Mouse (Mus musculus) megakaryocyte-erythroid progenitor cell, adult 5-6 weeks (primary cell): ENCODE measurements around the gene Katnb1. TPM values are rescaled to one million over a fixed set of nuclear protein-coding genes. Genes with fewer than 3 reads are reported as not detected.
A peak's percentile ranks its signal among the peaks of the same experiment; 100 is the strongest.

Experiments used
- ATAC-seq: replicated peaks from 2 replicates; pipeline ENCODE4 v1.8.0; 2016; ENCODE audit warnings: mild to moderate bottlenecking, inconsistent platforms; ENCODE audit not compliant: severe bottlenecking, poor library complexity, low FRiP score, low TSS enrichment
- total RNA-seq, 2 experiments: library from RNA; stranded (forward) in 1 of 2; stranded (reverse) in 1 of 2; fragments of 200-1000, 215-1000 nt in 1 of 2; fragments of >200 nt in 1 of 2; fragmentation: Nextera tagmentation in 1 of 2; gene quantifications; 2 replicates each; pipeline ENCODE4 v1.2.3; 2014 to 2017

Katnb1 gene
- total RNA-seq, 2 experiments from 2014 or later = 18.8 to 27.5 TPM

DNA sequence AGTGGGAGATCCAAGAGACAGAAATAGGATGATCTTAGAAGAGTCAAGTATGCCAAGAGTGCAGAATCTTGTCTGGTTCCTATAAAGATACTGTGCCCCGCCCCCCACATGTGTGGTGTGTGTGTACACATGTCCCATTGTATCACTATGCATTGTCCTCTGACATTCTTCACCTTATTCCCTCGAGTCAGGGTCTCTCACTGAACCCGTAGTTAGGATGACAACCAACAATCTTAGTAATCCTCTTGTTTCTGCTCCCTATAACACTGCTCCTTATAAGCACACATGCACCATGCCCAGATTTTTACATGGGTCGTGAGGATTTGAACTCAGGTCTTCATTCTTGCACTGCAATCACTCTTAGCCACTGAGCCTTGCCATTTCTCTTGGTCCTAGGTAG is 1.7 kb upstream of the Katnb1 start:
- ATAC-seq = no peak

DNA sequence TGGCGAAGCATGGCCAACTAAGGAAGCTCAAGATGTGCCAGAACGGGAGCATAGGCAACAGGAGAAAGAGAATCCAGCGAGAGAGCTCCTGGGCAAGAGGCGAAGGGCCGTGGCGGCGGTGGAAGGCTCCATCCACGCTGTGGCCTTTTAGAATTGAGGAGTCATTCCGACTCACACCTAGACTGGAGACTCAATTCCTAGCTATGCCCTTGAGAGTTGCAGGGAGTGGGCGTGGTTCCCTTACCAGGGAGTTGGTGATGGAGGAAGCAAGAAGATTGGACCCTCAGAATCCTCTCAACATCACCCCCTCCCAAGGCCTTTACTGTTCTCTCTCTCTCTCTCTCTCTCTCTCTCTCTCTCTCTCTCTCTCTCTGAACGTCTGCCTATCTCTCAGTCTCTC is 664 bp downstream of the Katnb1 start:
- no peak for ATAC-seq

DNA sequence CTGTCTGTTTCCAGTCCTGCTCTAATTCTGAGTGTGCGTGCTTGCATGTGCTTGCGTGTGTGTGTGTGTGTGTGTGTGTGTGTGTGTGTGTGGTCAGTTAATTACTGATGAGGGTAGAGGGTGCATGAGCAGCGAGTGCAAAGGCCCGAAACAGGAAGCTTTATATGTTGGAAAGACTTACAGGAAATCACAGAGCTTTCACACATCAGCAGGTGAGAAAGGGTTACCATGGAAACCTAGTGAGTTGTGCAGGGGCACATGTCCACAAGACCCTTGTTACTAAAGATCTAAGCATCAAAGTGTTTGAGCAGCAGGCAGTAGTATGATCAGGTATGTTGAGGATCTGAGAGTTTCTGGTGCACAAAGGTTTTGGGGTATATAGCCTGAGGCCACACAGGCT is 3.3 kb downstream of the Katnb1 start:
- ATAC-seq = no peak

DNA sequence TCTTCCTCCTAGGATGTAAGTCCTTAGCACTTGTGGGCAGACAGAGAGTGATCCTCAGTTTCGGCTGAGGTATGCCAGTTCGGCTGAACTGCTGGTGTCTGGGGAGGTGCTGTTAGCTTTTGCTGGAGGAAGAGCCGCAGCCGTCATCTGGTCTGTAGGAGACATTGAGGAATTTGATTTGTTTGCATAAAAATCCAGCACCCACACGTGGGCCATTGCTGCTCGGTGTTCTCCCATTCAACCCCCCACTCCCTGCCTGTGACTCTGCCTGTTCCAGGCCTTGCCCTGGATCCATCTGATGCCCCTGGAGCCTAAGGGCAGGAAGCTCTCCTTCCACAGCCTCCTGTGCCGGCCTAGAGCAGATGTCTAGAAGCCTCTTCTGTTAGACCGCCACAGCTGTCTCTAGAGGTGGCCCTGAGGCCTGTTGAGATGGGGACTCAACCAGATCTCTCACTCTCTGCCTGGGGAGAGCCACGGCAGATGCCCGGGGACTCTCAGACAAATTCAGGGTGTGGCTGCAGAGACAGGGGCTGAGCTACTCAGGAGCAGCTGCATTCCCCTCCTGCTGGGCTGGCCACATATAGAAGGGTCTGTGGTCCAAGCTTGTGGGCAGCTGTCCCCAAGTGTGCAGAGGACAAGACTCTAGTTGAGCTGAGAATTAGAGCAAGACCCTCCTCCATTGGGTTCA is 3.9 kb downstream of the Katnb1 start:
- no peak for ATAC-seq

DNA sequence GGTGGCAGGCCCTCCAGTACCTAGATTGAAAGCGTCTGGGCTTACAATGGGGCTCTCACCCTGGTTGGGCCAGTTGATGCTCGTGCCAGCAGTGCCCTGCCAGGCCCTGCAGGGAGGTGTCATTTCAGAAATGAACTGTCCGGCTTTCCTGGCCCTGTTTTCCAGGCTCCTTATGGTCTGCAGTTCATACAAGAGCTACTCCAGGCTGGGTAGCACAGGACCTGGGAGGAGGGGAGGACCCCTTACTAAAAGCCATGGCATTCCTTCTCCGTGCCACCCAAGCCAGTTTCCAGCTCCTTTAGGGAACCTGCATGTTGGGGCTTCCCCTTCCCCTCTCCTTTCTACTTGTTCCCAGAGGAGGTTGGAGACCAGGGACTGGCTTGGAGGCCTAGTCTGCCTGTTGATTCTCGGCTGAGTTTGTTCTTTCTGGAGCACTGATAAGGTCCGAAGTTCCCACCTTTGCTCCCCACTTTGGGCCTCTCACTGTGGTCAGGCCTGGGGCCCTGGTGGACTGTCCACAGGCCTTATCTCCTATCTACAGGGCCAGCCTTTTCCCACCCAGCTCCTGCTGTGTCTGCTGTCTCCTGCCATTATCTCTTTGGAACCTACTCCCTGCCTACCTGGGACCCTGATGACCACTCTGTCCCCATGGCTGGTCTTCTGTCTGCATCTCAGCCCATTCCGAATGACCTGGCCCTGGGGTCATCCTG is 4.6 kb downstream of the Katnb1 start:
- no peak for ATAC-seq

DNA sequence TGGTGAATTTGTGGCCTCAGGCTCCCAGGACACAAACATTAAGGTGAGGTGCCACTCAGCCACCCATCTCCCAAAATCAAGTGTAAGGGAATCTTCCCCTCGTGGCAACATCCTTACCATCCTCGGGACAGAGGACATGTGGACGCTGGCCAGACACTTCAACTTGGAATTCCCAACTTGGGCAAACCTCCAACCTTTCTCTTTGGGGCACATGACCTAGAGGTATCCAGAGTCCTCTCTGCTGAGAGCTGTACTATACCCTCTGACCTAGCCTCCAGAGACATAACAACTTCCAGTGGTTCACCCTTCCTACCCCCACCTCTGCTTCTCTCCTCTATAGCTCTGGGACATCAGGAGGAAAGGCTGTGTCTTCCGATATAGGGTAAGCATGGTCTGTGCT is 12.6 kb downstream of the Katnb1 start:
- ATAC-seq = no peak

DNA sequence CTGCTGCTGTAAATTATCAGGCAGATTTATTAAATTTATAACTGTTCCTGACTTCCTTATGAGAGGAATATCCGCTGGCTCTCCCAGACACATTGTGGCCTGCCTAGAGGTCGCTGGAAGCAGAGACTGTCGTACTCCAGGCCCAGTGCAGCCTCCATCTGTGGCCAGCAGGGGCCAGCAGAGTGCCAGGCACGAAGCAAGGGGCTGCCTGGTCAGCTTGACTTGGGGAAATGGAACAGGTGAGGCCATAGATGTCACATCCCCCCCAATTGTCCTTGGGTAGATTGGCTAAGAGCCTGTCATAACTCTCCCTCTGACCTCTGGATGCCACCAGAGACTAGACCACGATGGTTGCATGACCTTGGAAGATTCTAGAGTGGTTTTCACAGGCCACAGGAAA is 18.0 kb downstream of the Katnb1 start:
- ATAC-seq = peak; percentile 69

DNA sequence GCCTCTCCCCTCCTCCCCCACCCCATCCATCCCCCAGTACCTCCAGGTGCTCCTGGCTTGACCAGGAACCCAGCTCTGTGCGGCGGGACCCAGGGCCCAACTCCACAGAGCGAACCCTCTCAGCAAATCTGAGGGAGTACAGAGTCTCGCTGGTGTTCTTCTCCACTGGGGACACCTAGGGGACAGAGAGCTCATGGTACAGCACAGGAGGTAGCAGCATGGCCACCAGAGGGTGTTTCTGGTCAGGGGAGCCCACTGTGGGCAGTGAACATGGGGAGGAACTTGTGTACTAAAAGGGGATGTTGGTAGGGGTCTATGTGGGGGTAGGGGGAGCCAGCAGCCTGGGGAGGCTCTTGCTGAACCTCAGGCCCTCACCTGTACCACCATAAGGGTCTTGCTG is 21.0 kb downstream of the Katnb1 start:
- no peak for ATAC-seq

DNA sequence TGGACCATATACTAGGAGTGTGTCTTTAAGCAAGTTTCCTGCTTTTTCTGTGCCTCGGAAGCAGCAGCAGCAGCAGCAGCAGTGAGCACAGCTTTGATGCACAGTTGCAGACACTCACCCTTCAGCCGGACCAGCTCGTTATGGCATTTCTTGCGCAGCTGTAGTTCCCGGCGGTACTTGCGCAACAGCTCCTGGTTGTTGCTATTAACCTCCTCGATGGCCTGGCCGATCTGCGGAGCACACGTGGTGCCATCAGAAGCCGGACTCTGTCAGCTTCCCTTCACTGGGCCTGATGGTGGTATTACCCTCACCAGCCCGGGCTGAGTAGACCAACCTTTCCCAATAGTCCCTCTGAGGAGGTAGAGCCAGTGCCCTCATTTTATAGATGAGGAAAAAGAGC is 26.3 kb downstream of the Katnb1 start:
- ATAC-seq = no peak

DNA sequence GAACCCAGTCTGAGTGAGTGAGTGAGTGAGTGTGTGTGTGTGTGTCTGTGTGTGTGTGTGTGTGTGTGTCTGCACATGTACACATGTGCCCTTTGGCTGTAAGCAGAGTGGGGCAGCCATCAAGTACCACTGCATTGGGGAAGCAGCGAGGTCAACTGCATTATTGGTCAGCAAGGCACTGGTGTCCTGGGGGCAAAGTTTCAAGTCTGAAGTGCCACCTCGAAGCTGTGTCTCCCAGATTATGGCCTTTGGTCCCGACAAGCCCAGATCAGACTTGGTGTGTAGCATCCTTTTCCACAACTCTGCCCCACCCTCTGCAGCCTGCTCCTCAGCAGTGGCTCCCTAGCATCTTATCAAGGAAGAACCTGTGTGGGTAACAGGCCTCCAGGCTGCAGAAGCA is 31.6 kb downstream of the Katnb1 start:
- ATAC-seq = no peak

- no peak for ATAC-seq
Observed at GRCm38 (mm10) chr8:95113108-95113507, 32.1 kb downstream of the Katnb1 start.

- peak; percentile 78 for ATAC-seq
Observed at GRCm38 (mm10) chr8:95113750-95114149, 32.8 kb downstream of the Katnb1 start.

DNA sequence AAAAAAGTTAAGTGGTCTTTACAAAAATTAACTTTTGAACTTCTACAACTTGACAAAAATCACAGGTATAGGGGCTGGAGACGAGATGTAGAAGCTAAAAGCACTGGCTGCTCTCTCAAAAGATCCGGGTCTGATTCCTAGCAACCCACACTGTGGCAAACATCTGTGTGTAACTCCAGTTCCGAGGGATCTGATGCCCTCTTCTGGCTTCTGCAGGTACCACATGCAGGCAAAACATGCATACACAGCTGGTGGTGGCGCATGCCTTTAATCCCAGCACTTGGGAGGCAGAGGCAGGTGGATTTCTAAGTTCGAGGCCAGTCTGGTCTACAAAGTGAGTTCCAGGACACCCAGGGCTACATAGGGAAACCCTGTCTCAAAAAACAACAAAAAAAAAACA is 42.5 kb downstream of the Katnb1 start:
- no peak for ATAC-seq

DNA sequence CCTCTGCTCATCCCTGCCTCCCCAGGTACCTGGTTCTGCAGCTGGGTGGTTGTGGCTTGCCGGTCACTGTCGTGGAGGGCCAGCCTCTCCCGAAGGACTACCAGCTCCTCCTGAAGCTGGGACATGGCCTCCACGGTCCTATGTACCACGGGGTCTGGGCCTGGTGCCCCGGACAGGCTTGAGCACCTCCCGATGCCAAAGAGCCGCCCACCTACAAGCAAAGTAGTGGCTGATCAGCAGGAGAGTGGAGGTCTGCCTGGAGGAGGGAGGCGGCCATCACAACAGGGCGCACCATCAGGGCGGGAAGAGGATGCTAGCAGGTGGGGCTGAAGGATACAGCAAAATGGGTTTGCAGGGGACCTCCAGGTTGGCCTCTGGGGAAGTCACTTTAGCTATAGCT is 45.5 kb downstream of the Katnb1 start:
- no peak for ATAC-seq

DNA sequence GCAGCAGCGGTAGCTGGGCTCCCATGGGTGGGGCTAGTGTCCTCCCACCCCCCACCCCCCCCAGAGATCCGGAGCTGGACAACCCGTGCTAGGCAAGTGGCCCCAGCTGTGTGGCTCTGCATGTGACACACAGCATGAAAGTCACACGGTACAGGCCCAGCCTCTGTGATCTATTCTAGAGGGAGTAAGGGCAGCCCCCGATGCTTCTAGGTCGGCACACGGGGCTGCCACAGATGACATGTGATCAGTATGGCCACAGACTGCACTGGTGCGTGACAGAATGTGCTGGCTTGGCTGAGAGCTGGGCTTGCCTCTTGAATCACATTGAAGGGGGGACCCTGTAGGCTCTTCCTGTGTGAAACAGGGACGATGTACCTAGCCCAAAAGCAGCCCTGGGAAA is 46.7 kb downstream of the Katnb1 start:
- ATAC-seq = no peak

DNA sequence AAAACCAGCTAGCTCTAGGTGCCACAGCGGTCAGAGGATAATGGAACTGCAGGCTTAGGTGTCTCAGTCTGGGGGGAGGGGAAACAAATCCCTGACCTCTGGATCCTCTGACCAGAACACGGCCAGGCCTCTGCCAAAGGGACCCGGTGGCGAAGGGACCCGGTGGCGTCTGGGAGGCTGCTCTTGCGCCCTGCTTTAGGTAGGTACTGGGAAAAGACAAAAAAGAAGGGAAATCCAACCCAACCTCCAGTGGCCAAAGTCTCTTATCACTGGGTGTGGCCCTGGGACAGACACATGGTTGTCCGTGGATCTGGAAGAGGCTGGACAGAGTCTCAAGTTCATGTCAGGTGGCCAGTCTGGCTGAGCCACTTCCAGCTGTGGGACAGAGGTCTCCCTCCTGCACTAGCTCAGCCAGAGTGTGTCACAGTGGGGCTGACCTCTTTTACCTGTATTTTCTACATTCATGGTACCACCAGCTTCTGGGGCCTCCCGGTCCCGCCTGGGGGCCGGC is 47.8 kb downstream of the Katnb1 start:
- no peak for ATAC-seq

- ATAC-seq = no peak
Observed at GRCm38 (mm10) chr8:95130966-95131537, 50.1 kb downstream of the Katnb1 start.

GRCm38 (mm10) chr8:95131983-95132382 is 51.0 kb downstream of the Katnb1 start:
- no peak for ATAC-seq

GRCm38 (mm10) chr8:95134186-95134585 is 53.2 kb downstream of the Katnb1 start:
- ATAC-seq = no peak

DNA sequence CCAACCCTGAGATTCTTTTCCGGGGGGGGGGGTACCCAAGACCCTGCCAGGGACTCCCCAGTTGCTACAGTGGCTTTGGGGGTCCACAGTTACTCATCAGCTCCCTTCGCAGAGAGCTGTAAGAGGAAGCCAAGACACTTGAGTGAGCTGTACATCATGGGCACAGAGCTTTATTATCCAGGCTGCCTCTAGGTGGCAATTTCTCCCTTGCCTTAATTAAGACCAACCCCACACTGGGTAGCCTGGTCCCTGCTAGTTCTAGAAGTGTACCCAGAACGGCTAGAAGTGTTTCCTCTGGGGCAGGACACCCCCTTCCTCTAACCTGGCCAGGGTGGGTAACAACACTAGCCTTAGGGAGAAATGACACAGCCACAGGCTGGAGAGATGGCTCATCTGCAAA is 54.3 kb downstream of the Katnb1 start:
- no peak for ATAC-seq

GRCm38 (mm10) chr8:95136218-95136617 is 55.2 kb downstream of the Katnb1 start:
- ATAC-seq = no peak
